Mouse (Mus musculus) megakaryocyte, embryonic 14.5 days (primary cell): ENCODE results near the gene Ifna9.

ENCODE experiments used
- FLI1 ChIP-seq: IDR thresholded peaks from 2 replicates; pipeline ENCODE4 v1.6.1; 2012; ENCODE audit warnings: low read length, inconsistent platforms, mixed read lengths
- GATA1 ChIP-seq: IDR thresholded peaks from 3 replicates; pipeline ENCODE4 v1.6.1; 2012; ENCODE audit warnings: mixed read lengths, low read length, inconsistent platforms, borderline replicate concordance

DNA sequence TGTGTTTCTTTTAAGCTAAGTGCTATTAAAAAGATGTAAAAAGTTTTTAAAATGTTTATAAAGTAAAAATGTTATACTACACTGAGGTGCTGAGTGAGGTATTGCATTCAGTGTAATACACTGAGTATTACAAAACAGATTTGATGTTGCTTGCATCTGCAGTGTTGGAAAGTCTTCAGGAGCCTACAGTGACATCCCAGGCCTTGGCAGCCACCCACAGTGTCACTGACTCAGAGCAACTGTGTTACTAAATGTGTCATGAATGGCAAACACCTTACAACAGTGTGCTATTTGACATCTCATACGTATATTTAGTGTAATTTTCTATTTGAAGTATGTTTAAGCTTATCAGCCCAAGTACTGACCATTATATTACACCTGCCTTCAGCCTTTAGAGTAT lies 44.2 kb downstream of the Ifna9 start:
- TF ChIP-seq GATA1 = no peak
- TF ChIP-seq FLI1 = no peak
